Mouse (Mus musculus) brain, embryonic 14.5 days (tissue): Measurements from ENCODE around the gene Cpm.

Source experiments
- CTCF ChIP-seq: fragments of 200-500 bp; IDR thresholded peaks from 2 replicates; pipeline ENCODE4 v1.5.1; 2012; ENCODE audit warnings: inconsistent platforms, mild to moderate bottlenecking, moderate library complexity, borderline replicate concordance; ENCODE audit not compliant: insufficient read depth, insufficient read length; ENCODE audit errors: extremely low read depth
- POLR2A ChIP-seq: fragments of 200-500 bp; IDR thresholded peaks from 2 replicates; pipeline ENCODE4 v1.6.1; 2012; ENCODE audit warnings: mild to moderate bottlenecking, inconsistent platforms, borderline replicate concordance; ENCODE audit not compliant: poor library complexity, insufficient read depth, insufficient read length, severe bottlenecking; ENCODE audit errors: extremely low read depth

DNA sequence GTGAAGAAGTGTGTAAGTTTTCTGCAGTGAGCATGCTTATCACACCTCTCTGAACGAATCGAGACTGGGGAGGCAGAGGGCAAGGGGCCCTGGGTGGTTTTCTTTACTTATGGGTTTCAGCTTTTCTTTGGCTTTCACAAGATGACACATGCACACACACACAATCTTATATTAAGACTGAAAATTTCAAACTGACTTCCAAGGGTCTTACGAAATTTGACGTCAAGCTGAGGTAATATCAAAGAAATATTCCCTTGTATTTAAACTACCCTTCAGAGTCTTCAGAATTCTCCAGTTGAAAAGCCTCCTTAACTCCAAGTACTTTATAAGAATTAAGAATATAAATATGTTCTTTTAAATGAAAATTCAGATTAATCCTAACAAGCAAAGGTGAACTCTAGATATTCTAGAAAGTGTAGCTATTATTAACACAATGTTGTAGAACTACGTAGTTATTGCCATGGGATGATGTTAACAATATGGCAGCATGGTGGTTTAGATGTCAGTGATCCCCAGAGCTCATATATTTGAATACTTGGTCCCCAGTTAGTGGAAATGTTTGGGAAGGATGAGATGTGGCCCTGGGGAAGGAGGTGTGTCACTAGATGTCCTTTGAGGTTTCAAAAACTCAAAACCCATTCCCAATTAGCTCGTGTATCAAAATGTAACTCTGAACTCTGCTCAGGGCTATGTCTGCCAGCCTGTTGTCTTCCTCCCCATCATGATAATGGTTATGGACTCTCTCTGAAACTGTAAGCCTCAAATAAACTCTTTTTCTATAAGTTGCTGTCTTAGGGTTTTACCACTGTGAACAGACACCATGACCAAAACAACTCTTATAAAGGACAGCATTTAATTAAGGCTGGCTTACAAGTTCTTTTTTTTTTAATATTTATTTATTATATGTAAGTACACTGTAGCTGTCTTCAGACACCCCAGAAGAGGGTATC, 44.5 kb upstream of the Cpm start:
- no peak for TF ChIP-seq POLR2A
- TF ChIP-seq CTCF: no peak
